Mouse (Mus musculus): ENCODE measurements around the gene Sost.

DNA sequence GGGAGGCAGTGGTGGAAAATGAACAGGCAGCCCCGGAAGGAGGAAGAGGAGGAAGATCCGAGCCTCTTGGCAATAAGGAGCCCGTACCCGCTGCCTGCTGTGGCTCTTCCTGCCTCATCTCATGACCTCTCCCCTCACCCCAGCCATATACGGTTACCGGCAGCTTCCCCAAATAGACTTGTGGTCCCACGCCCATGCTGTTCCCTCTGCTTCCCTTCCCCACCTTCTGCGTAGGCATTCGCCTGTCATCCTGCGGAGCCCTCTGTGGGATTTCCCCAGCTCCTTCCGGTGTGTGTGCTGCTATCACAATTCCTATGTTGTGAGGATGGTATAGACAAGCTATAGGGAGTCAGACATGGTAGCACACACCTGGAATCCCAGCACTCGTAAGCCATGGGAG lies 15.0 kb upstream of the Sost start:
- TF ChIP-seq POLR2A (IDR thresholded peaks at IDR 0.05; ENCODE audit: extremely low read depth, insufficient read depth, low read length) (no peak), CTCF (IDR thresholded peaks at IDR 0.05; ENCODE audit: extremely low read depth, insufficient read depth, low read length) (no peak)

Data from cortical plate, adult 2 months (tissue).